Mouse (Mus musculus) CD4-positive, CD25-positive, alpha-beta regulatory T cell, adult 2 months (primary cell): ENCODE measurements at regions not wholly inside any gene's neighbourhood (a gene's known extent, or its start where the extent isn't known, plus 50 kb on each side); places are given as distances from the start of the nearest gene placed in this dataset.

ENCODE experiments used
- DNase-seq: peaks from one replicate; pipeline ENCODE4 v3.0.0-alpha.2; 2012; ENCODE audit warnings: low read depth, low spot score

- DNase-seq, result no peak
Measured at GRCm38 (mm10) chr12:16374331-16374996, 236.3 kb downstream of the Lpin1 start.

- no peak for DNase-seq
Measured at GRCm38 (mm10) chr12:16370061-16370460, 240.7 kb downstream of the Lpin1 start.

- no peak for DNase-seq
Measured at GRCm38 (mm10) chr12:16362341-16362740, 248.4 kb downstream of the Lpin1 start.

GRCm38 (mm10) chr12:16358831-16359230, 251.9 kb downstream of the Lpin1 start:
- no peak for DNase-seq

- DNase-seq, result no peak
Measured at GRCm38 (mm10) chr12:16354711-16355110, 256.1 kb downstream of the Lpin1 start.

GRCm38 (mm10) chr12:16351751-16352150, 259.0 kb downstream of the Lpin1 start:
- no peak for DNase-seq

GRCm38 (mm10) chr12:16349310-16349709, 261.5 kb downstream of the Lpin1 start:
- DNase-seq, result no peak

GRCm38 (mm10) chr12:16344021-16344420, 266.7 kb downstream of the Lpin1 start:
- DNase-seq, result no peak

- DNase-seq, result peak; percentile 18
Measured at GRCm38 (mm10) chr12:16342030-16342429, 268.7 kb downstream of the Lpin1 start.

GRCm38 (mm10) chr12:16331456-16331855, 279.3 kb downstream of the Lpin1 start:
- DNase-seq, result no peak

- no peak for DNase-seq
Measured at GRCm38 (mm10) chr12:16329129-16329528, 281.6 kb downstream of the Lpin1 start.

- no peak for DNase-seq
Measured at GRCm38 (mm10) chr12:16320536-16321402, 290.0 kb downstream of the Lpin1 start.

GRCm38 (mm10) chr12:16308101-16308500, 302.7 kb downstream of the Lpin1 start:
- DNase-seq, result no peak

GRCm38 (mm10) chr12:16304701-16305377, 305.9 kb downstream of the Lpin1 start:
- peak; percentile 38 for DNase-seq

- DNase-seq, result no peak
Measured at GRCm38 (mm10) chr12:16285061-16285460, 325.7 kb downstream of the Lpin1 start.

GRCm38 (mm10) chr12:16279146-16279545, 331.6 kb downstream of the Lpin1 start:
- no peak for DNase-seq

GRCm38 (mm10) chr12:16277567-16278332, 333.0 kb downstream of the Lpin1 start:
- DNase-seq, result no peak

- no peak for DNase-seq
Measured at GRCm38 (mm10) chr12:16277144-16277543, 333.6 kb downstream of the Lpin1 start.

GRCm38 (mm10) chr12:16276301-16276700, 334.5 kb downstream of the Lpin1 start:
- no peak for DNase-seq

- DNase-seq, result no peak
Measured at GRCm38 (mm10) chr12:16272441-16272840, 338.3 kb downstream of the Lpin1 start.

- DNase-seq, result no peak
Measured at GRCm38 (mm10) chr12:16270876-16271275, 339.9 kb downstream of the Lpin1 start.

- no peak for DNase-seq
Measured at GRCm38 (mm10) chr12:16269706-16270105, 341.1 kb downstream of the Lpin1 start.
